Mouse (Mus musculus): Measurements from ENCODE around the gene Srrm2. TPM values are rescaled to one million over a fixed set of nuclear protein-coding genes. Genes with fewer than 3 reads are reported as not detected.
A peak's percentile ranks its signal among the peaks of the same experiment; 100 is the strongest.
"Not testable (repeated sequence)": the region's sequence is repeated elsewhere in the genome, so short reads cannot be mapped to it uniquely, and the experiment has no call there.

The Srrm2 gene
- polyA plus RNA-seq, 1 experiment from 2014 or later, result 390 TPM

DNA sequence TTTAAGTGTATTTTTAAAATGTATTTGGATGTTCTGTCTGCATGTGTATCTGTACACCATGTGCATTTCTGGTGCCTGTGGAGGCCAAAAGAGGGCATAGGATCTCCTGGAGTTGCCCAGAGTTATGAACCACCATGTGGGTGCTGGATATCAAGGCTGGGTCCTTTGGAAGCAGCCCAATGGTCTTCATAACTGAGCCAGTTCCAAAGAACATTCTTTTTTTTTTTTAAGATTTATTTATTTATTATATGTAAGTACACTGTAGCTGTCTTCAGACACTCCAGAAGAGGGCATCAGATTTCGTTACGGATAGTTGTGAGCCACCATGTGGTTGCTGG is 18.1 kb upstream of the Srrm2 start:
- H3K4me3 ChIP-seq (ENCODE audit: low read depth, low read length); H3K36me3 ChIP-seq (ENCODE audit: control insufficient read depth, insufficient read depth, low read length); H3K27me3 ChIP-seq (ENCODE audit: control insufficient read depth, insufficient read depth, low read length); ATAC-seq (replicated peaks; ENCODE audit: insufficient number of reproducible peaks, low FRiP score, low TSS enrichment); H3K4me1 ChIP-seq (ENCODE audit: control insufficient read depth, insufficient read depth, low read length); H3K27ac ChIP-seq (ENCODE audit: low read depth, low read length); H3K9ac ChIP-seq (ENCODE audit: low read depth, low read length); H3K9me3 ChIP-seq (replicated peaks; ENCODE audit: control insufficient read depth, low read length); H3K4me2 ChIP-seq: not testable (repeated sequence)
- 80% methylated on average over 2 of the region's 2 CpGs for WGBS (ENCODE audit: insufficient replicate concordance)

DNA sequence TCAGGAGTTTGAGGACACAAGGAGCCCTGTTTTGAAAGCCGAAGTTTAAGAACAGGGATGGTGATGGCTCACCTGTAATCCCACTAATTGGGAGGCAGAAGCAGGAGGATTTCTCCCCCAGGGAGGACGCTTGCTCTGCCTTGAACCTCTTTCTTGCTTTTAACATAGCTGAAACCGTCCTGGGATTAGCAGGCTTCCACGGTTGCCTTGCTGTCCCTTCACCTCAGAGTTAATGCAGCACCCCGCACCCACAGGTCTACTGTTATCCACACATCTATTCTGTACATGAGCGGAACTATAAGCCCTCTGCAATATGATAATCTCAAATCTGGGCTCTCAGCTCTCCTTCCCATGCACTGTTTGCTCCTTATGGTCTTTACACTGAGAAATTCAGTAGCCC is 16.7 kb upstream of the Srrm2 start:
- H3K27ac ChIP-seq (ENCODE audit: low read depth, low read length), result no peak overlapping the region
- no peaks in the 10 kb centered on the region for H3K27me3 ChIP-seq (ENCODE audit: control insufficient read depth, insufficient read depth, low read length)
- 62% methylated on average over 6 of the region's 6 CpGs for WGBS (ENCODE audit: insufficient replicate concordance)
- H3K4me1 ChIP-seq (ENCODE audit: control insufficient read depth, insufficient read depth, low read length), result peaks cover 7% of the 10 kb centered on the region
- no peaks in the 10 kb centered on the region for H3K9me3 ChIP-seq (replicated peaks; ENCODE audit: control insufficient read depth, low read length)
- H3K4me3 ChIP-seq (ENCODE audit: low read depth, low read length), result no peak overlapping the region
- H3K4me2 ChIP-seq, result no peak overlapping the region
- H3K9ac ChIP-seq (ENCODE audit: low read depth, low read length), result no peak overlapping the region
- ATAC-seq (replicated peaks; ENCODE audit: insufficient number of reproducible peaks, low FRiP score, low TSS enrichment), result no peak
- no peaks in the 10 kb centered on the region for H3K36me3 ChIP-seq (ENCODE audit: control insufficient read depth, insufficient read depth, low read length)

DNA sequence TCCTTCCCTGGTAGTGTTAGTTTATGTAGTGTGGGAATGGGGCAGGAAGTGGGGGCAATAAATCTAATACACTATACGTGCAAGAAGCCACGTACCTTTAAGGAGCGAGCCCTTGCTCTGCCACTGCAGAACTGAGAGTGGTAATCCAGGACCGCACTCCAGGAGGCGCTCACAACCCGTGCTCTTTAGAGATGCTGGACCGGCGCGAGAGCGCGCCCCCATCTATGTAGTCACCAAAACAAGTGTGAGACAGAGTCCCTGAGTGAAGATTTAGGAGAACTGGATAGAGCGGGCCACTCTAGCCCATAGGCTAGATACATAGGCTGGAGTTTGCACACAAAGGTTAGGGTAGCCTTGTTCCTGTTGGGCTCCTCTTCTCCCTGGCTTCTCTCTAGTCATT is 16.2 kb upstream of the Srrm2 start:
- no peak for ATAC-seq (replicated peaks; ENCODE audit: insufficient number of reproducible peaks, low FRiP score, low TSS enrichment)
- H3K27ac ChIP-seq (ENCODE audit: low read depth, low read length), result no peak overlapping the region
- WGBS (ENCODE audit: insufficient replicate concordance), result 6% methylated on average over 12 of the region's 12 CpGs
- no peak overlapping the region for H3K4me3 ChIP-seq (ENCODE audit: low read depth, low read length)
- no peak overlapping the region for H3K4me2 ChIP-seq
- H3K9me3 ChIP-seq (replicated peaks; ENCODE audit: control insufficient read depth, low read length), result no peaks in the 10 kb centered on the region
- H3K4me1 ChIP-seq (ENCODE audit: control insufficient read depth, insufficient read depth, low read length), result peaks cover 7% of the 10 kb centered on the region
- no peaks in the 10 kb centered on the region for H3K27me3 ChIP-seq (ENCODE audit: control insufficient read depth, insufficient read depth, low read length)
- no peak overlapping the region for H3K9ac ChIP-seq (ENCODE audit: low read depth, low read length)
- H3K36me3 ChIP-seq (ENCODE audit: control insufficient read depth, insufficient read depth, low read length), result no peaks in the 10 kb centered on the region

DNA sequence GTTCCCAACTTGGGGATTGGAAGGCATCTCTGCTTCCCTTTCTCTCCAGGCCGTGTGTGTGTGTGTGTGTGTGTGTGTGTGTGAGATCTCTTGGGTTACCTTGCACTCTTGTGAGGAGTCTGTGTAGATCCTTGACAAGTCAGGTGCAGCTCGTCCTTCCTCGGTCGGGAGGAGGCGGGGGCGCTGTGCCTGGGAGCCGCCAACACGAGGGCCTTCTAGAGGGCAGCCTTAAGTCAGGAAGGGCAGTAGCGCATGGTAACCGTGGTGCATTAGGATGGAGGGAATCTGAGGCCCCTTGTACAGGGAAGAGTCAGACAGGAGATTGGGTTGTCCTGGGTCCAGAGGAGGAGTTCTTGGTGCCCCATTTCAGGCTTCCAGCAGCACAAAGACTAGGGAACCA is 14.1 kb upstream of the Srrm2 start:
- H3K36me3 ChIP-seq (ENCODE audit: control insufficient read depth, insufficient read depth, low read length), result no peaks in the 10 kb centered on the region
- ATAC-seq (replicated peaks; ENCODE audit: insufficient number of reproducible peaks, low FRiP score, low TSS enrichment), result no peak
- no peak overlapping the region for H3K27ac ChIP-seq (ENCODE audit: low read depth, low read length)
- WGBS (ENCODE audit: insufficient replicate concordance), result 64% methylated on average over 10 of the region's 10 CpGs
- no peaks in the 10 kb centered on the region for H3K4me1 ChIP-seq (ENCODE audit: control insufficient read depth, insufficient read depth, low read length)
- no peaks in the 10 kb centered on the region for H3K27me3 ChIP-seq (ENCODE audit: control insufficient read depth, insufficient read depth, low read length)
- no peak overlapping the region for H3K9ac ChIP-seq (ENCODE audit: low read depth, low read length)
- no peak overlapping the region for H3K4me3 ChIP-seq (ENCODE audit: low read depth, low read length)
- no peak overlapping the region for H3K4me2 ChIP-seq
- no peaks in the 10 kb centered on the region for H3K9me3 ChIP-seq (replicated peaks; ENCODE audit: control insufficient read depth, low read length)

DNA sequence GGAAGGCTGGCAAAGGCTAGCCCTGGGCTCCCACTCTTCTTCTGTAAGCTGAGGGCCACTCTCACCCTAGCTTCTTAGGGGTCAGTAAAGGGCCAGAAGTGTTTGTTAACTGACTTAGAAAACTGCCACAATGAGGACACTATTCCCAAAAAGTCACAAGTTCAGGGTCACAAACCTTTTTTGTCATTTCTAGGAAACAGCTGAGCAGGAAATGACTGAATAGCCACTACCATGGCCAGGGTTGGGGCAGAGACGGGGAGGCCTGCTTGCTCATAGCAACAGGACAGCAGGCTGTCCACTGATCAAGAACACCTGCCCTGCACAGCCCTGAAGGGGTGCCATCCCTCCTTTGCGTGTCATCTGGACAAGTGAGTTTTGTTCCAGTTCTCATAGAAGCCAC is 13.2 kb upstream of the Srrm2 start:
- Histone ChIP-seq H3K9me3 (replicated peaks; ENCODE audit: control insufficient read depth, low read length) (no peaks in the 10 kb centered on the region), H3K4me1 (ENCODE audit: control insufficient read depth, insufficient read depth, low read length) (no peaks in the 10 kb centered on the region), H3K4me2 (no peak overlapping the region), H3K4me3 (ENCODE audit: low read depth, low read length) (no peak overlapping the region), H3K27ac (ENCODE audit: low read depth, low read length) (no peak overlapping the region), H3K9ac (ENCODE audit: low read depth, low read length) (no peak overlapping the region), H3K27me3 (ENCODE audit: control insufficient read depth, insufficient read depth, low read length) (no peaks in the 10 kb centered on the region), H3K36me3 (ENCODE audit: control insufficient read depth, insufficient read depth, low read length) (no peaks in the 10 kb centered on the region)
- ATAC-seq (replicated peaks; ENCODE audit: insufficient number of reproducible peaks, low FRiP score, low TSS enrichment), result no peak
- 61% methylated on average over 2 of the region's 2 CpGs for WGBS (ENCODE audit: insufficient replicate concordance)

DNA sequence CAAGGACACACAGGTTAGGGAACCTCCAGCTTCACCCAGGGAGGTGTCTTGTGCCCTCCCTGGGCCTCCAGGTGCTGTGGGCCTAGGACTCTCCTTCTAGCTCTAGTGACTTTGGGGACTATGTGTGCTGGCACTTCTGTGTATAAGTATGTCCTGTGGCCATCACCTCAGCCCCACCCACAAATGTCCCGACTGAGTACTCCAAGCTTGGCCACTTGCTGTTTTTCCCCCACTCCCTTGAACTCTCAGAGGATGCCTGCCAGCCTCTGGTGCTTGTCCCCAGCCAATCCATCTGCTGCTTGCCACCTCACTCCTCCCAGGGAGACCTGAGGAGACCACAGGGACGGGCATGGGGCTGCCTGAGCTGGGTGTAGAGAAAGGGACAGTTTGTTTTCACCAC is 11.9 kb upstream of the Srrm2 start:
- H3K27ac ChIP-seq (ENCODE audit: low read depth, low read length), result no peak overlapping the region
- H3K9me3 ChIP-seq (replicated peaks; ENCODE audit: control insufficient read depth, low read length), result no peaks in the 10 kb centered on the region
- ATAC-seq (replicated peaks; ENCODE audit: insufficient number of reproducible peaks, low FRiP score, low TSS enrichment), result no peak
- H3K4me3 ChIP-seq (ENCODE audit: low read depth, low read length), result no peak overlapping the region
- H3K36me3 ChIP-seq (ENCODE audit: control insufficient read depth, insufficient read depth, low read length), result no peaks in the 10 kb centered on the region
- H3K9ac ChIP-seq (ENCODE audit: low read depth, low read length), result no peak overlapping the region
- WGBS (ENCODE audit: insufficient replicate concordance), result 39% methylated on average over 2 of the region's 2 CpGs
- H3K27me3 ChIP-seq (ENCODE audit: control insufficient read depth, insufficient read depth, low read length), result no peaks in the 10 kb centered on the region
- H3K4me1 ChIP-seq (ENCODE audit: control insufficient read depth, insufficient read depth, low read length), result no peaks in the 10 kb centered on the region
- no peak overlapping the region for H3K4me2 ChIP-seq

DNA sequence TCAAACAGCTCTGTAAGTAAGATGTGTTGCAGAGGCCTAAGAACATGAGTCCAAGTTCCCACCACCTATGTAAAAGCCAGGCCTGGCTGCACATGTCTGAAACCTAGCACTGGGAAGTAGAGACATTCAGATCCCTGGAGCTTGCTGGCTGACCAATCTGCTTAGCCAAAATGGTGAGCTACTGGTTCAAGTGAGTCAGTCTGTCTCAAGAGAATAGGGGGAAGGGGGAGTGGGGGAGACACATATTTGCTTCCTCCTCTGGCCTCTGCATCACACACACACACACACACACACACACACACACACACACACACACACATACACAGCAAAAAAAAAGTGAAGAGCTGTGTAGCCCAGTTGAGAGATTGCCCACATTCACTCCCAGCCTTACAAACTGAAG is 7.0 kb upstream of the Srrm2 start:
- Histone ChIP-seq H3K9ac (ENCODE audit: low read depth, low read length) (no peak overlapping the region), H3K36me3 (ENCODE audit: control insufficient read depth, insufficient read depth, low read length) (no peaks in the 10 kb centered on the region), H3K4me3 (ENCODE audit: low read depth, low read length) (no peak overlapping the region), H3K27me3 (ENCODE audit: control insufficient read depth, insufficient read depth, low read length) (no peaks in the 10 kb centered on the region), H3K4me2 (no peak overlapping the region), H3K9me3 (replicated peaks; ENCODE audit: control insufficient read depth, low read length) (no peaks in the 10 kb centered on the region), H3K27ac (ENCODE audit: low read depth, low read length) (no peak overlapping the region), H3K4me1 (ENCODE audit: control insufficient read depth, insufficient read depth, low read length) (no peaks in the 10 kb centered on the region)
- no peak for ATAC-seq (replicated peaks; ENCODE audit: insufficient number of reproducible peaks, low FRiP score, low TSS enrichment)

DNA sequence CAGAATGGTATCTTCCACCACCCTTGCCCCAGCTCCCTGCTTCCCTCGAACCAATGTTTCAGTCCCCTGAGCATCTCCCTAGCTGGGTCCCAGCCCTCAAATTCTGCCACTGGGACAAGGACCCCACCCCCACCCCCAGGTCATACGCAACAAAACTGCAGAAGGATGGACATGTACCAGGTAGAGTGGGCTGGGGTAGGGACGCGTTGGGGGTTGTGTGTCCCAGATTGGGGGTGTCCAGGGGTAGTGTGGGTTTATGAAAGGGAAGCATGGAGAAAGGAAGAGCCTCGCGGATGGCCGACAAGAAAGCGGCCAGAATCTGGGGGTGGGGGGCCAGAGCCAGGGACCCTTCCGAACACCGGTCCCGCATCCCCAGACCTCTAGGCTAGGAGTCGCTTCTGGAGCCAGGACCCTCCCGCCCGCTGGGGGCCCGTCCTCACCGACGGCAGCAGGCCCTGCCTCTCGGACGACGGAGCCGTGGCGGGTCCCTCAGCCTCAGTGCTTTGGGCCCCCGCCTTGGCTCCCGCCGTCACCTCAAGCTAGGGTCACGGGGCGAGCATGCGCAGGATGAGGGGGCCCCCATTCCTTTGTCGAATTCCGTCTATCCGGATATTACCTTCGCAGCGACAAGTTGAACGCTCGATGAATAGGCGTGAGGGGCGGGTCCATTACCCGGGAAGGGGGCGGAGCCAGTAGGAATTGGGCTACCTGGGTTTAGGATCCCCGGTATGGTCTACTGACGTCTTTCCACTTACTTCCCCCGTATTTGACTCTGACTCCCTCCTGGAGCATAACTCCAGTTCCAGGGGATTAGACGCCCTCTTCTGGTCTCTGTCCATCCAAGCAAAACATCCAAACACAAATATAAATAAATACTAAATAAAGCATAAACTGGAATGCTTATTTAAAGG is 4.5 kb upstream of the Srrm2 start, which contains the start of gene Flywch2:
Gene Flywch2 (minus strand): TSS at position 521 of the 911 bp plus-strand sequence.
- Histone ChIP-seq H3K9me3 (replicated peaks; ENCODE audit: control insufficient read depth, low read length) (no peaks in the 10 kb centered on the region), H3K4me2 (peak within 1 kb of the TSS; percentile 96), H3K27me3 (ENCODE audit: control insufficient read depth, insufficient read depth, low read length) (no peaks in the 10 kb centered on the region), H3K9ac (ENCODE audit: low read depth, low read length) (peak within 1 kb of the TSS; percentile 80), H3K4me1 (ENCODE audit: control insufficient read depth, insufficient read depth, low read length) (peaks cover 6% of the 10 kb centered on the region), H3K36me3 (ENCODE audit: control insufficient read depth, insufficient read depth, low read length) (no peaks in the 10 kb centered on the region), H3K4me3 (ENCODE audit: low read depth, low read length) (peak within 1 kb of the TSS; percentile 64), H3K27ac (ENCODE audit: low read depth, low read length) (no peak within 1 kb of the TSS)
- WGBS (ENCODE audit: insufficient replicate concordance), result 3% methylated on average over 40 of the region's 43 CpGs
- ATAC-seq (replicated peaks; ENCODE audit: insufficient number of reproducible peaks, low FRiP score, low TSS enrichment), result peak; percentile 50

DNA sequence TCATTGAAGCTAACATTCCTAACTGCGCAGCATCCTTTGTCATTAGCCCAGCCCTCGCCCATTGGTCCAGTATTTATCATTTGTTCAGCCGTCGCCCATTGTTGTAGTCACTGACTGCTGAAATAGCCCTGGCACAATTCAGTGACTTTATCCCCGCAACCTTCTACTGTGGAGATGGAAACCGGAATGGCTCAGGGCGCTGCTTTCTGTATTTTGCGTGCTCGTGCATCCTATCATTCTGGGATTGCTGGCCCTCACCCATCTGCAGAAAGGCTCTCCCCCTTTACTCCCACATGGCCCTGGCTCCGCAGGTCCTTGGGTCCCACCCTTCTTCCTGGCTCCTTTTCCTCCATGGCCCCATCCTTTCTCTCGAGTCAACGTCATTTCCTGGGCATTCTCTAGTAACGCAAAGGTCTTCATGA is 3.8 kb upstream of the Srrm2 start:
- ATAC-seq (replicated peaks; ENCODE audit: insufficient number of reproducible peaks, low FRiP score, low TSS enrichment), result no peak
- Histone ChIP-seq H3K4me2 (peak overlapping the region; percentile 96), H3K27me3 (ENCODE audit: control insufficient read depth, insufficient read depth, low read length) (no peaks in the 10 kb centered on the region), H3K36me3 (ENCODE audit: control insufficient read depth, insufficient read depth, low read length) (no peaks in the 10 kb centered on the region), H3K9me3 (replicated peaks; ENCODE audit: control insufficient read depth, low read length) (no peaks in the 10 kb centered on the region), H3K4me1 (ENCODE audit: control insufficient read depth, insufficient read depth, low read length) (peaks cover 9% of the 10 kb centered on the region), H3K4me3 (ENCODE audit: low read depth, low read length) (peak overlapping the region; percentile 64), H3K27ac (ENCODE audit: low read depth, low read length) (no peak overlapping the region), H3K9ac (ENCODE audit: low read depth, low read length) (peak overlapping the region; percentile 80; the same call in 1 of the 2 replicates)
- WGBS (ENCODE audit: insufficient replicate concordance), result 24% methylated on average over 13 of the region's 13 CpGs

All from heart, embryonic 11.5 days (tissue).